31 mouse cellular contexts compared by ENCODE assay signal in genomic region chr13:73799110-73799509, GRCm38 (mm10). TPM values are rescaled to one million over a fixed set of nuclear protein-coding genes. Genes with fewer than 3 reads are reported as not detected.
DNase-seq lines count a peak whose midpoint lies in the region; ATAC-seq lines count a peak whose summit lies in the region.
"Had no signal": no experiment of that assay in that cellular context is flagged by ENCODE, and none has a peak within 500 bp of the region (broad histone marks: within the 10 kb centered on the region; RNA-seq: fewer than 3 reads in every experiment).

No protein-coding gene starts in this region.

- H3K27me3 ChIP-seq in heart, embryonic 12.5 days (replicated peaks): no peaks in the 10 kb centered on the region
- no peaks in the 10 kb centered on the region for H3K27me3 ChIP-seq in heart, embryonic 11.5 days (ENCODE audit: control insufficient read depth, insufficient read depth, low read length)
- H3K27me3 ChIP-seq: embryonic facial prominence, embryonic 12.5 days; liver, embryonic 12.5 days had no signal

- DNase-seq in adrenal gland, postnatal 14 days: peak; percentile 27
- DNase-seq in adrenal gland, postnatal 4 days (ENCODE audit: low spot score in 2 of 2): no peak
- peak; percentile 89 for DNase-seq in heart, adult 11 months
- peak; percentile 37 to 41 for DNase-seq in heart, postnatal 10 days
- peak; percentile 80 for DNase-seq in adipocyte (ENCODE audit: low spot score)
- DNase-seq in yolk sac, embryonic 10.5 days (ENCODE audit: low spot score): no peak
- DNase-seq: adrenal gland, postnatal 36 days; cerebellum, adult 11-12 months; embryo, embryonic 11 days; gastrocnemius, adult 2 months; gastrocnemius, postnatal 36 days; kidney, adult 9 months; kidney, postnatal 10 days; left cerebral cortex, postnatal 4 days; liver, postnatal 0 days; lung, postnatal 36 days; right cerebral cortex, postnatal 25 days; spleen, adult 18-20 months; thymus, postnatal 14 days had no signal

- H3K27ac ChIP-seq in heart, embryonic 12.5 days (ENCODE audit: poor library complexity, severe bottlenecking): no peak overlapping the region
- no peak overlapping the region for H3K27ac ChIP-seq in heart, embryonic 11.5 days (ENCODE audit: low read depth, low read length)
- H3K27ac ChIP-seq: embryonic facial prominence, embryonic 12.5 days; gastrocnemius, adult 2 months; hindbrain, embryonic 14.5 days; liver, embryonic 12.5 days had no signal

- 85% methylated on average over 5 of the region's 5 CpGs for WGBS in heart, embryonic 12.5 days
- WGBS in heart, embryonic 11.5 days (ENCODE audit: insufficient replicate concordance): 84% methylated on average over 5 of the region's 5 CpGs

- intact Hi-C loops in heart, postnatal 10 days (cut with DNase I): no loop called here

- H3K4me1 ChIP-seq in heart, embryonic 12.5 days (replicated peaks): peaks cover 17% of the 10 kb centered on the region
- H3K4me1 ChIP-seq in heart, embryonic 11.5 days (ENCODE audit: control insufficient read depth, insufficient read depth, low read length): peaks cover 3% of the 10 kb centered on the region; the same call in 1 of the 2 replicates
- H3K4me1 ChIP-seq: embryonic facial prominence, embryonic 12.5 days; liver, embryonic 12.5 days had no signal

- ATAC-seq in heart, embryonic 12.5 days (ENCODE audit: insufficient number of reproducible peaks, low FRiP score): no peak
- ATAC-seq in heart, embryonic 11.5 days (replicated peaks; ENCODE audit: insufficient number of reproducible peaks, low FRiP score, low TSS enrichment): no peak
- ATAC-seq: forebrain, embryonic 14.5 days; intestine, postnatal 0 days; liver, postnatal 0 days; midbrain, embryonic 16.5 days had no signal

- H3K4me3 ChIP-seq in heart, embryonic 12.5 days: no peak overlapping the region
- H3K4me3 ChIP-seq in heart, embryonic 11.5 days (ENCODE audit: low read depth, low read length): no peak overlapping the region
- H3K4me3 ChIP-seq: embryonic facial prominence, embryonic 12.5 days; gastrocnemius, adult 2 months; liver, embryonic 12.5 days had no signal

- no peak overlapping the region for H3K9ac ChIP-seq in heart, embryonic 12.5 days
- no peak overlapping the region for H3K9ac ChIP-seq in heart, embryonic 11.5 days (ENCODE audit: low read depth, low read length)
- H3K9ac ChIP-seq: embryonic facial prominence, embryonic 12.5 days; hindbrain, embryonic 14.5 days; liver, embryonic 12.5 days; liver, postnatal 0 days had no signal

- H3K9me3 ChIP-seq in heart, embryonic 12.5 days (replicated peaks): no peaks in the 10 kb centered on the region
- H3K9me3 ChIP-seq in heart, embryonic 11.5 days (replicated peaks; ENCODE audit: control insufficient read depth, low read length): no peaks in the 10 kb centered on the region
- H3K9me3 ChIP-seq: embryonic facial prominence, embryonic 12.5 days; G1E; liver, embryonic 12.5 days had no signal

- H3K36me3 ChIP-seq in heart, embryonic 12.5 days: peaks cover 84% of the 10 kb centered on the region
- H3K36me3 ChIP-seq in heart, embryonic 11.5 days (ENCODE audit: control insufficient read depth, insufficient read depth, low read length): peaks cover 35% of the 10 kb centered on the region
- H3K36me3 ChIP-seq: G1E had no signal

- H3K4me2 ChIP-seq in heart, embryonic 12.5 days: no peak overlapping the region
- H3K4me2 ChIP-seq in heart, embryonic 11.5 days: no peak overlapping the region
- H3K4me2 ChIP-seq: embryonic facial prominence, embryonic 12.5 days; hindbrain, embryonic 14.5 days; liver, embryonic 12.5 days; midbrain, embryonic 11.5 days had no signal

RNA-seq across cellular contexts. Expression of gene Nkd2, which starts 48.3 kb away (rescaled TPM):
- 1.9 and 2.7 TPM in 2 replicates for total RNA-seq in adrenal gland, postnatal 14 days (2021)
- total RNA-seq in adrenal gland, postnatal 4 days (2021): 1 to 10 TPM; 5.0 to 5.6 TPM
- 4.9 and 5.5 TPM in 2 replicates for polyA plus RNA-seq in heart, embryonic 12.5 days (2016; fragmentation: Nextera tagmentation; extraction: Ambion mirVana)
- total RNA-seq in heart, postnatal 10 days (2021): 1 to 10 TPM; 3.0 to 3.4 TPM
- 2.3 and 2.4 TPM in 2 replicates for polyA plus RNA-seq in heart, embryonic 11.5 days (2014; fragmentation: Nextera tagmentation; extraction: Ambion mirVana)
- total RNA-seq: hematopoietic stem cell, adult 5-6 weeks; neutrophil, adult 5-6 weeks had no signal
- polyA plus RNA-seq: G1E had no signal

Comparison
In these comparisons a context has a peak if more than half of its experiments do, and no peak if none do; other contexts are left out.
1. DNase-seq: peak in adrenal gland, postnatal 14 days (single experiment), heart, adult 11 months (single experiment), heart, postnatal 10 days (2 of 2) and adipocyte (single experiment); none in adrenal gland, postnatal 4 days (0 of 2) and yolk sac, embryonic 10.5 days (single experiment).